Mouse (Mus musculus): ENCODE measurements at regions not wholly inside any gene's neighbourhood (a gene's known extent, or its start where the extent isn't known, plus 50 kb on each side); places are given as distances from the start of the nearest gene placed in this dataset.

DNA sequence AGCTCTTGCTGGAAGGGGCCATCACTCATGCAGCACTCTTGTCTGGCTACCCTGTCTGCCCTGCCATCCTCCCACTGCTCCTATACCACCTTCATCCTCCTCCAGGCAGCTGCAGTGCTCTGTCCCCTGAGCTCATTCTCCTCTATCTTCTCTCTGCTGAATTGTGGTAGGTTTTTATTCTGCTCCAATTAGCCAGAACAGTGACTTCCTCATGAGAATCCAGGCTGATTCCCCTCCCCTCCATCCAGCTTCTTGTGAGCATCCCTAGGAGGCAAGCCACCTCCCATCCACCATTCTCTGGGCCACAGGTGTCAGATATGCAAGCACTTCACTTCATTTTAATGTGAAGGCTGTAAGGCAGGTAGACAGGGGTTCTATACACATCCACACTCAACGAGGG, 132.1 kb downstream of the Wscd1 start:
- peaks cover 4% of the 10 kb centered on the region; the same call in 1 of the 2 replicates for H3K4me1 ChIP-seq (replicated peaks)
- no peaks in the 10 kb centered on the region for H3K27me3 ChIP-seq
- H3K27ac ChIP-seq, result no peak overlapping the region
- 66% methylated on average over 1 of the region's 1 CpGs for WGBS
- no peak overlapping the region for H3K4me2 ChIP-seq
- H3K9ac ChIP-seq, result no peak overlapping the region
- no peaks in the 10 kb centered on the region for H3K9me3 ChIP-seq
- no peak overlapping the region for H3K4me3 ChIP-seq
- no peaks in the 10 kb centered on the region for H3K36me3 ChIP-seq
- ATAC-seq (ENCODE audit: low FRiP score), result no peak

- 74% methylated on average over 7 of the region's 7 CpGs for WGBS
- Histone ChIP-seq H3K4me3 (no peak overlapping the region), H3K36me3 (no peaks in the 10 kb centered on the region), H3K4me2 (no peak overlapping the region), H3K27me3 (no peaks in the 10 kb centered on the region), H3K9ac (no peak overlapping the region), H3K4me1 (replicated peaks) (no peaks in the 10 kb centered on the region), H3K9me3 (peaks cover 5% of the 10 kb centered on the region; the same call in 1 of the 2 replicates), H3K27ac (no peak overlapping the region)
- no peak for ATAC-seq (ENCODE audit: low FRiP score)
These were observed 121.6 kb downstream of the Wscd1 start for GRCm38 (mm10) chr11:71871297-71871696.

DNA sequence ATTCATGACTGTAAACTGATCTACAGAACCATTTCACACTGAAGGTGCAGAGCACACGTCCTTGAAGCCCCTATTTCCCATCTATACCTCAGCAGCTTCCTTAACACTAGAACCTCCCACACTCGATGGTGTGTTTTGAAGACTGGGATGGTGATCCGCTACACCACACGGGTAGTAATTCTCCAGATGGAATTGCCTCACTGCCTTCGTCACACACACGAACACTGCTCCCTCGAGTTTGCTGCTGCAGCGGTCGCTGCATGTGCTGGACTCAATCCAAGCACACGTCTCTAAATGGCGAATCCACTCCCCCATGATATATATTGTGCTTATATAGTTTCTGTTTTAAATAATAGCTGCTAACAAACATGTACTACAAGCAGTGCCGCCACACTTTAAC, 117.0 kb downstream of the Wscd1 start:
- Histone ChIP-seq H3K4me2 (no peak overlapping the region), H3K4me3 (no peak overlapping the region), H3K4me1 (replicated peaks) (0 out of 2 replicates have a peak, but pooled peaks cover 7% of the 10 kb centered on the region), H3K27me3 (no peaks in the 10 kb centered on the region), H3K9me3 (no peaks in the 10 kb centered on the region), H3K27ac (no peak overlapping the region), H3K36me3 (no peaks in the 10 kb centered on the region), H3K9ac (no peak overlapping the region)
- WGBS, result 70% methylated on average over 12 of the region's 12 CpGs
- no peak for ATAC-seq (ENCODE audit: low FRiP score)

DNA sequence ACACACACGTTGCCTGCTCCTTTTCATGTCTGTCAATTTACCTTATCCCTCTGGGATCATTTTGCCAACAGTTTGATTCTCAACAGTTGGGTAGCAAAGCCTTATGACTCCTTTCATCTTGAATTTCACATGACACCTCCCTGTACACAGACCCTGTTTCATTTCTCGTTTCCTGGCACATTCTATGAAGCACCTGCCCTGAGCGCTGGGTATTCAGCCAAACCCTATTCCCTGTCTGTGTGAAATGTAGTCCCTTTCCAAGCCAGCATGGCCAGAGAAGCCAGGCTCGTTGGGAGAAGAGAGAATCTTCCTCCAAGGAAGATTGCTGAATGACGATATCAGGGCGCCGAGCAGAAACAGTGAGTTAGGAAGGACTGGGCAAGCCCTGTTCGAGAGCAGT, 108.2 kb downstream of the Wscd1 start:
- no peak overlapping the region for H3K4me3 ChIP-seq
- 0 out of 2 replicates have a peak, but pooled peaks cover 2% of the 10 kb centered on the region for H3K4me1 ChIP-seq (replicated peaks)
- H3K4me2 ChIP-seq, result no peak overlapping the region
- ATAC-seq (ENCODE audit: low FRiP score), result no peak
- H3K27ac ChIP-seq, result no peak overlapping the region
- H3K27me3 ChIP-seq, result no peaks in the 10 kb centered on the region
- 89% methylated on average over 8 of the region's 8 CpGs for WGBS
- no peaks in the 10 kb centered on the region for H3K9me3 ChIP-seq
- no peaks in the 10 kb centered on the region for H3K36me3 ChIP-seq
- no peak overlapping the region for H3K9ac ChIP-seq

- H3K9me3 ChIP-seq, result no peaks in the 10 kb centered on the region
- H3K4me3 ChIP-seq, result no peak overlapping the region
- no peak overlapping the region for H3K4me2 ChIP-seq
- H3K27ac ChIP-seq, result no peak overlapping the region
- no peaks in the 10 kb centered on the region for H3K4me1 ChIP-seq (replicated peaks)
- no peak for ATAC-seq (ENCODE audit: low FRiP score)
- no peaks in the 10 kb centered on the region for H3K27me3 ChIP-seq
- no peaks in the 10 kb centered on the region for H3K36me3 ChIP-seq
- WGBS, result 93% methylated on average over 1 of the region's 1 CpGs
- H3K9ac ChIP-seq, result no peak overlapping the region
These were observed 105.8 kb downstream of the Wscd1 start for GRCm38 (mm10) chr11:71855557-71855956.

- WGBS, result 92% methylated on average over 3 of the region's 3 CpGs
- no peaks in the 10 kb centered on the region for H3K27me3 ChIP-seq
- ATAC-seq (ENCODE audit: low FRiP score), result no peak
These were observed 105.3 kb downstream of the Wscd1 start for GRCm38 (mm10) chr11:71855058-71855457.

GRCm38 (mm10) chr11:71847684-71848367, 98.1 kb downstream of the Wscd1 start:
- Histone ChIP-seq H3K9me3 (no peaks in the 10 kb centered on the region), H3K27me3 (no peaks in the 10 kb centered on the region), H3K27ac (no peak overlapping the region), H3K4me3 (no peak overlapping the region), H3K4me1 (replicated peaks) (peaks cover 5% of the 10 kb centered on the region; the same call in 1 of the 2 replicates), H3K36me3 (no peaks in the 10 kb centered on the region), H3K9ac (no peak overlapping the region), H3K4me2 (no peak overlapping the region)
- no peak for ATAC-seq (ENCODE audit: low FRiP score)
- WGBS, result 64% methylated on average over 9 of the region's 9 CpGs

More at GRCm38 (mm10) chr11:71855058-71855457, 105.3 kb downstream of the Wscd1 start:
- no peak overlapping the region for H3K27ac ChIP-seq
- no peak overlapping the region for H3K4me3 ChIP-seq
- H3K9me3 ChIP-seq, result no peaks in the 10 kb centered on the region
- no peaks in the 10 kb centered on the region for H3K4me1 ChIP-seq (replicated peaks)
- no peaks in the 10 kb centered on the region for H3K36me3 ChIP-seq
- no peak overlapping the region for H3K9ac ChIP-seq
- no peak overlapping the region for H3K4me2 ChIP-seq

- peaks cover 5% of the 10 kb centered on the region; the same call in 1 of the 2 replicates for H3K4me1 ChIP-seq (replicated peaks)
- no peaks in the 10 kb centered on the region for H3K36me3 ChIP-seq
- H3K27ac ChIP-seq, result no peak overlapping the region
- H3K27me3 ChIP-seq, result no peaks in the 10 kb centered on the region
- WGBS, result 61% methylated on average over 3 of the region's 3 CpGs
- no peaks in the 10 kb centered on the region for H3K9me3 ChIP-seq
- no peak overlapping the region for H3K9ac ChIP-seq
- H3K4me3 ChIP-seq, result no peak overlapping the region
- ATAC-seq (ENCODE audit: low FRiP score), result no peak
- no peak overlapping the region for H3K4me2 ChIP-seq
These were observed 96.8 kb downstream of the Wscd1 start for GRCm38 (mm10) chr11:71846496-71846895.

DNA sequence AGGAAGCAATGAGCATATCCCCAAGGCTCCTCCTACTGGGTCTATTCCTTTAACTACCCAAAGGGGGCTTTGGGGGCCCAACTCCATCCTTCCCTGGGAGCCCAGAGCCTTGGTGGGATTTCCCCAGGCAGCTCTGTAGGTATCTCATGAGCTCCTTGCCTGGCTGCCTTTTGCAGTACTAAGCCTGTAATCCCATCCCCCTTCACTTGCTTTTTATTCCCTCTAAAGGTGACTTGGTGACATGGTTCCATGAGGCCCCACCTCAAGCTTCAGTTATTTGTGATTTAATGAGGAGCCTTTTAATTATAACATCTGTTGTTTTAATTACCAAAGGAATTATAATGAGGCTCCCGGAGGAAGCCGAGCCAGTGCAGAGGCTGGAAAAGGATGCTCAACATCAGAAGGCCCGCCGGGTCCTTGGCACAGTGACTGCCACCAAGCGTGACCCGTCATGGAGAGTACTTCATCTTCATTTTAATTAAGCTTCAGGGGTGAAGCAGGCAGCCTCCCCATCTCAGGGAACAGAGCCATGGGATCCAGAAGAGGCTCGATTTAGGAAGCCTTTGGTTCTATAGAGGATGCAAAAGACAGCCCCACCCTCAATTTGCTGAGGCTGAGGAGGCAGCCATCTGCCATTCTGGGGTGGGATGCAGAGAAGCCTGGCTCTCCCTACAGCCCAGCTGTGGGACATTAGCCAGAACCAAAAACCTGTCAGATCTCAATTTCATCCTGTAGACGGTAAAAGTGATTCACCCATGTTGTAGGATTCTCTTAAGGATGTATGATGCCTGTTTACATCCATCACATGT, 91.1 kb downstream of the Wscd1 start:
- Histone ChIP-seq H3K4me2 (no peak overlapping the region), H3K9me3 (no peaks in the 10 kb centered on the region), H3K4me3 (no peak overlapping the region), H3K4me1 (replicated peaks) (peaks cover 13% of the 10 kb centered on the region), H3K27ac (0 out of 2 replicates have a peak overlapping the region, but pooled peaks have one; percentile 40), H3K27me3 (no peaks in the 10 kb centered on the region), H3K36me3 (no peaks in the 10 kb centered on the region), H3K9ac (no peak overlapping the region)
- 39% methylated on average over 8 of the region's 8 CpGs for WGBS
- peak; percentile 80 for ATAC-seq (ENCODE audit: low FRiP score)

Measured in hindbrain, embryonic 13.5 days (tissue).